Mouse (Mus musculus): Measurements from ENCODE around the gene Spg11. TPM values are rescaled to one million over a fixed set of nuclear protein-coding genes. Genes with fewer than 3 reads are reported as not detected.
A peak's percentile ranks its signal among the peaks of the same experiment; 100 is the strongest.
"Not testable (repeated sequence)": the region's sequence is repeated elsewhere in the genome, so short reads cannot be mapped to it uniquely, and the experiment has no call there.

The Spg11 gene
- total RNA-seq, 2 experiments from 2014 or later, result 15.9 to 16.1 TPM

GRCm38 (mm10) chr2:122146687-122147086, 28.5 kb upstream of the Spg11 start:
- DNase-seq (ENCODE audit: low spot score in 2 of 2), result no peak

- DNase-seq (ENCODE audit: low spot score in 2 of 2), result no peak
Observed at GRCm38 (mm10) chr2:122145756-122146155, 27.6 kb upstream of the Spg11 start.

- DNase-seq (ENCODE audit: low spot score in 2 of 2), result no peak
Observed at GRCm38 (mm10) chr2:122143111-122143510, 24.9 kb upstream of the Spg11 start.

- no peak for DNase-seq (ENCODE audit: low spot score in 2 of 2)
Observed at GRCm38 (mm10) chr2:122141332-122141967, 23.3 kb upstream of the Spg11 start.

GRCm38 (mm10) chr2:122140815-122141214, 22.6 kb upstream of the Spg11 start:
- DNase-seq (ENCODE audit: low spot score in 2 of 2), result no peak

- DNase-seq (ENCODE audit: low spot score in 2 of 2), result no peak
Observed at GRCm38 (mm10) chr2:122137839-122138465, 19.8 kb upstream of the Spg11 start.

- no peak for DNase-seq (ENCODE audit: low spot score in 2 of 2)
Observed at GRCm38 (mm10) chr2:122132618-122133017, 14.4 kb upstream of the Spg11 start.

- no peak for DNase-seq (ENCODE audit: low spot score in 2 of 2)
Observed at GRCm38 (mm10) chr2:122132078-122132477, 13.9 kb upstream of the Spg11 start.

- no peak for DNase-seq (ENCODE audit: low spot score in 2 of 2)
Observed at GRCm38 (mm10) chr2:122127635-122128034, 9.4 kb upstream of the Spg11 start.

- DNase-seq (ENCODE audit: low spot score in 2 of 2), result no peak
Observed at GRCm38 (mm10) chr2:122126765-122127347, 8.7 kb upstream of the Spg11 start.

GRCm38 (mm10) chr2:122125680-122126572, 7.7 kb upstream of the Spg11 start:
- no peak for DNase-seq (ENCODE audit: low spot score in 2 of 2)

- DNase-seq (ENCODE audit: low spot score in 2 of 2), result no peak
Observed at GRCm38 (mm10) chr2:122116888-122117287, 1.3 kb downstream of the Spg11 start.

- no peak for DNase-seq (ENCODE audit: low spot score in 2 of 2)
Observed at GRCm38 (mm10) chr2:122109714-122110113, 8.5 kb downstream of the Spg11 start.

- no peak for DNase-seq (ENCODE audit: low spot score in 2 of 2)
Observed at GRCm38 (mm10) chr2:122108101-122108500, 10.1 kb downstream of the Spg11 start.

- DNase-seq (ENCODE audit: low spot score in 2 of 2), result no peak
Observed at GRCm38 (mm10) chr2:122102070-122102469, 16.1 kb downstream of the Spg11 start.

GRCm38 (mm10) chr2:122097686-122098085, 20.5 kb downstream of the Spg11 start:
- not testable (repeated sequence) for DNase-seq (ENCODE audit: low spot score in 2 of 2)

GRCm38 (mm10) chr2:122093844-122094243, 24.3 kb downstream of the Spg11 start:
- no peak for DNase-seq (ENCODE audit: low spot score in 2 of 2)

- DNase-seq (ENCODE audit: low spot score in 2 of 2), result no peak
Observed at GRCm38 (mm10) chr2:122086446-122086845, 31.7 kb downstream of the Spg11 start.

- DNase-seq (ENCODE audit: low spot score in 2 of 2), result no peak
Observed at GRCm38 (mm10) chr2:122081728-122082456, 36.3 kb downstream of the Spg11 start.

GRCm38 (mm10) chr2:122069922-122070321, 48.3 kb downstream of the Spg11 start:
- DNase-seq (ENCODE audit: low spot score in 2 of 2), result peak in 1 of 2 experiments; percentile 57
